Mouse (Mus musculus): ENCODE results near the gene Plekhh2. TPM values are rescaled to one million over a fixed set of nuclear protein-coding genes. Genes with fewer than 3 reads are reported as not detected.

Plekhh2 gene
- polyA plus RNA-seq, 1 experiment: 12.1 TPM

- no peak for TF ChIP-seq POLR2A (IDR thresholded peaks at IDR 0.05; ENCODE audit: borderline replicate concordance, extremely low read depth, low read depth, low read length)
- TF ChIP-seq CTCF (IDR thresholded peaks at IDR 0.05; ENCODE audit: insufficient read depth, low read length): no peak
- WGBS: 62% methylated on average over 3 of the region's 3 CpGs
- Histone ChIP-seq H3K4me1 (ENCODE audit: control insufficient read depth, insufficient read depth, low read length) (no peaks in the 10 kb centered on the region), H3K4me3 (replicated peaks; ENCODE audit: extremely low read depth, low read depth, low read length) (no peak overlapping the region)
- no peak for DNase-seq
Observed at GRCm38 (mm10) chr17:84657422-84657732, 145.7 kb downstream of the Plekhh2 start.

GRCm38 (mm10) chr17:84657782-84658181, 146.1 kb downstream of the Plekhh2 start:
- Histone ChIP-seq H3K4me3 (replicated peaks; ENCODE audit: extremely low read depth, low read depth, low read length) (no peak overlapping the region), H3K4me1 (ENCODE audit: control insufficient read depth, insufficient read depth, low read length) (no peaks in the 10 kb centered on the region)
- no peak for TF ChIP-seq POLR2A (IDR thresholded peaks at IDR 0.05; ENCODE audit: borderline replicate concordance, extremely low read depth, low read depth, low read length)
- no peak for TF ChIP-seq CTCF (IDR thresholded peaks at IDR 0.05; ENCODE audit: insufficient read depth, low read length)
- no peak for DNase-seq
- 63% methylated on average over 7 of the region's 7 CpGs for WGBS

GRCm38 (mm10) chr17:84658195-84658594, 146.5 kb downstream of the Plekhh2 start:
- Histone ChIP-seq H3K4me1 (ENCODE audit: control insufficient read depth, insufficient read depth, low read length) (no peaks in the 10 kb centered on the region), H3K4me3 (replicated peaks; ENCODE audit: extremely low read depth, low read depth, low read length) (no peak overlapping the region)
- DNase-seq: no peak
- 47% methylated on average over 5 of the region's 5 CpGs for WGBS
- TF ChIP-seq POLR2A (IDR thresholded peaks at IDR 0.05; ENCODE audit: borderline replicate concordance, extremely low read depth, low read depth, low read length): no peak
- TF ChIP-seq CTCF (IDR thresholded peaks at IDR 0.05; ENCODE audit: insufficient read depth, low read length): no peak

- no peak for TF ChIP-seq POLR2A (IDR thresholded peaks at IDR 0.05; ENCODE audit: borderline replicate concordance, extremely low read depth, low read depth, low read length)
- TF ChIP-seq CTCF (IDR thresholded peaks at IDR 0.05; ENCODE audit: insufficient read depth, low read length): no peak
- Histone ChIP-seq H3K4me1 (ENCODE audit: control insufficient read depth, insufficient read depth, low read length) (no peaks in the 10 kb centered on the region), H3K4me3 (replicated peaks; ENCODE audit: extremely low read depth, low read depth, low read length) (no peak overlapping the region)
- 78% methylated on average over 8 of the region's 8 CpGs for WGBS
- DNase-seq: no peak
Observed at GRCm38 (mm10) chr17:84658951-84659350, 147.3 kb downstream of the Plekhh2 start.

- no peak for DNase-seq
- TF ChIP-seq CTCF (IDR thresholded peaks at IDR 0.05; ENCODE audit: insufficient read depth, low read length): no peak
- no peak for TF ChIP-seq POLR2A (IDR thresholded peaks at IDR 0.05; ENCODE audit: borderline replicate concordance, extremely low read depth, low read depth, low read length)
- Histone ChIP-seq H3K4me3 (replicated peaks; ENCODE audit: extremely low read depth, low read depth, low read length) (no peak overlapping the region), H3K4me1 (ENCODE audit: control insufficient read depth, insufficient read depth, low read length) (no peaks in the 10 kb centered on the region)
- WGBS: 50% methylated on average over 10 of the region's 10 CpGs
Observed at GRCm38 (mm10) chr17:84665053-84665452, 153.4 kb downstream of the Plekhh2 start.

- WGBS: 35% methylated on average over 9 of the region's 9 CpGs
Observed at GRCm38 (mm10) chr17:84665691-84666090, 154.0 kb downstream of the Plekhh2 start.

GRCm38 (mm10) chr17:84667848-84668247, 156.2 kb downstream of the Plekhh2 start:
- Histone ChIP-seq H3K4me3 (replicated peaks; ENCODE audit: extremely low read depth, low read depth, low read length) (no peak overlapping the region), H3K4me1 (ENCODE audit: control insufficient read depth, insufficient read depth, low read length) (no peaks in the 10 kb centered on the region)
- 82% methylated on average over 3 of the region's 3 CpGs for WGBS

More at GRCm38 (mm10) chr17:84665691-84666090, 154.0 kb downstream of the Plekhh2 start:
- Histone ChIP-seq H3K4me3 (replicated peaks; ENCODE audit: extremely low read depth, low read depth, low read length) (no peak overlapping the region), H3K4me1 (ENCODE audit: control insufficient read depth, insufficient read depth, low read length) (no peaks in the 10 kb centered on the region)
- TF ChIP-seq CTCF (IDR thresholded peaks at IDR 0.05; ENCODE audit: insufficient read depth, low read length) (no peak), POLR2A (IDR thresholded peaks at IDR 0.05; ENCODE audit: borderline replicate concordance, extremely low read depth, low read depth, low read length) (no peak)
- DNase-seq: no peak

More at GRCm38 (mm10) chr17:84667848-84668247, 156.2 kb downstream of the Plekhh2 start:
- no peak for TF ChIP-seq POLR2A (IDR thresholded peaks at IDR 0.05; ENCODE audit: borderline replicate concordance, extremely low read depth, low read depth, low read length)
- TF ChIP-seq CTCF (IDR thresholded peaks at IDR 0.05; ENCODE audit: insufficient read depth, low read length): no peak
- no peak for DNase-seq

Other genes starting within 250 kb of the Plekhh2 start
- 10.9 and 12.8 TPM in 2 replicates for gene Thada, start 45.7 kb upstream of the Plekhh2 start, polyA plus RNA-seq (2012; rRNA removed)
- 5.5 and 11.4 TPM in 2 replicates for gene Dync2li1, start 114.6 kb downstream of the Plekhh2 start, polyA plus RNA-seq (2012; rRNA removed)
- 0.06 and 0.19 TPM in 2 replicates for gene Abcg8, start 164.4 kb downstream of the Plekhh2 start, polyA plus RNA-seq (2012; rRNA removed)
- gene Abcg5, start 171.1 kb downstream of the Plekhh2 start, polyA plus RNA-seq (2012; rRNA removed): 0.33 and 0.45 TPM in 2 replicates

All from lung, adult 2 months (tissue).